28 mouse cellular contexts compared by ENCODE assay signal in the genomic region with DNA sequence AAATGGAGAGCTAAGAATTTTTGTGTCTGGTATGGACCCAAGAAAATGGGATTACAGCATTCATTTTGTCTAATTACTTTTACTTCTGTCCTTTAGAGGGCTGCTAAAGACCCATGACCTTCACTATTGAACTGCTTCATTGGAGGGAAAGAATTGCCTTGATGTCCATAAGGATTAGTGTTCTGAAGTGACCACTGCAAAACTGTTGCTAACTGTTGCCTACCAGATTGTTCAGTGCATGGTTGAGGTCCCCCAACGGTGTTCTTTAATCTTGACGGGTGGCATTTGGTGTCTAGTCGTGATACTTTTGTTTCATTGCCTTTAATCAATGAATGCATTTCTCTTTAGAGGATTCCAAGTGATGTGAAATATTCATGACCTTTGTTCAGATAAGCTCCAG. TPM values are rescaled to one million over a fixed set of nuclear protein-coding genes. Genes with fewer than 3 reads are reported as not detected.
DNase-seq lines count a peak whose midpoint lies in the region; ATAC-seq and TF ChIP-seq lines count a peak whose summit lies in the region.
"Had no signal": no experiment of that assay in that cellular context is flagged by ENCODE, and none has a peak within 500 bp of the region (broad histone marks: within the 10 kb centered on the region; RNA-seq: fewer than 3 reads in every experiment).

No protein-coding gene starts in this region.

- 77% methylated on average over 3 of the region's 3 CpGs for WGBS in heart, adult 2 months
- 65% methylated on average over 3 of the region's 3 CpGs for WGBS in limb, embryonic 15.5 days
- WGBS in limb, embryonic 10.5 days, result 64% methylated on average over 3 of the region's 3 CpGs

- H3K27me3 ChIP-seq in heart, adult 2 months (ENCODE audit: control insufficient read depth, insufficient read depth, low read length), result no peaks in the 10 kb centered on the region
- no peaks in the 10 kb centered on the region for H3K27me3 ChIP-seq in limb, embryonic 15.5 days
- peaks cover 7% of the 10 kb centered on the region; the same call in 1 of the 2 replicates for H3K27me3 ChIP-seq in limb, embryonic 10.5 days (ENCODE audit: low read depth, poor library complexity, severe bottlenecking)
- H3K27me3 ChIP-seq: CH12.LX; embryonic facial prominence, embryonic 13.5 days; embryonic facial prominence, embryonic 15.5 days had no signal

- TF ChIP-seq POLR2A in heart, adult 2 months (IDR thresholded peaks at IDR 0.05; ENCODE audit: insufficient read depth, low read depth, low read length), result no peak

- H3K79me2 ChIP-seq in heart, adult 2 months (replicated peaks; ENCODE audit: control insufficient read depth, insufficient read depth, low read length), result no peaks in the 10 kb centered on the region

- DNase-seq in heart, adult 11 months, result peak; percentile 17
- DNase-seq in heart, adult 2 months, result no peak
- no peak for DNase-seq in limb, embryonic 10.5 days (ENCODE audit: low spot score)
- peak; percentile 55 for DNase-seq in retina, postnatal 1 day
- DNase-seq in gastrocnemius, postnatal 36 days, result no peak
- DNase-seq: adrenal gland, adult 2 months; adrenal gland, postnatal 10 days; adrenal gland, postnatal 25 days; B cell, adult 2 months; cerebellum, adult 11 months; cerebellum, adult 18-20 months; cerebellum, adult 8-10 months; cerebellum, adult 9-11 months; cerebellum, postnatal 14 days; cerebellum, postnatal 36 days; embryo, embryonic 11 days had no signal

- H3K9me3 ChIP-seq in limb, embryonic 15.5 days, result no peaks in the 10 kb centered on the region
- no peaks in the 10 kb centered on the region for H3K9me3 ChIP-seq in limb, embryonic 10.5 days (replicated peaks)
- H3K9me3 ChIP-seq: embryonic facial prominence, embryonic 13.5 days; embryonic facial prominence, embryonic 15.5 days; forebrain, embryonic 10.5 days; forebrain, embryonic 12.5 days had no signal

- intact Hi-C loops in heart, adult 2 months (cut with DNase I), result loop anchor here (2.0 to 5.0 kb wide), 2 partner anchors 153 to 237 kb away; no protein-coding TSS in a partner anchor
- intact Hi-C loops in gastrocnemius, postnatal 36 days (cut with DNase I), result loop anchor here (2.0 to 5.0 kb wide), 3 partner anchors 52 to 153 kb away; no protein-coding TSS in a partner anchor

- H3K9ac ChIP-seq in heart, adult 2 months (ENCODE audit: low read depth, low read length), result no peak overlapping the region
- H3K9ac ChIP-seq in limb, embryonic 15.5 days, result no peak overlapping the region
- H3K9ac ChIP-seq: embryonic facial prominence, embryonic 13.5 days; embryonic facial prominence, embryonic 15.5 days; forebrain, embryonic 12.5 days had no signal

- no peak overlapping the region for H3K4me3 ChIP-seq in heart, adult 2 months
- no peak overlapping the region for H3K4me3 ChIP-seq in limb, embryonic 15.5 days
- no peak overlapping the region for H3K4me3 ChIP-seq in limb, embryonic 10.5 days
- H3K4me3 ChIP-seq: embryonic facial prominence, embryonic 13.5 days; embryonic facial prominence, embryonic 15.5 days; erythroblast, embryonic 14.5 days; forebrain, embryonic 10.5 days; forebrain, embryonic 12.5 days had no signal

- 0 out of 2 replicates have a peak overlapping the region, but pooled peaks have one; percentile 3 for H3K4me2 ChIP-seq in limb, embryonic 15.5 days
- H3K4me2 ChIP-seq: embryonic facial prominence, embryonic 15.5 days; forebrain, embryonic 12.5 days had no signal

- H3K4me1 ChIP-seq in heart, adult 2 months (ENCODE audit: control insufficient read depth, insufficient read depth, low read length), result peaks cover 2% of the 10 kb centered on the region; the same call in 1 of the 2 replicates
- peaks cover 23% of the 10 kb centered on the region for H3K4me1 ChIP-seq in limb, embryonic 15.5 days
- peaks cover 40% of the 10 kb centered on the region for H3K4me1 ChIP-seq in limb, embryonic 10.5 days

- no peak overlapping the region for H3K27ac ChIP-seq in heart, adult 2 months
- H3K27ac ChIP-seq in limb, embryonic 15.5 days, result no peak overlapping the region
- H3K27ac ChIP-seq in limb, embryonic 10.5 days, result no peak overlapping the region
- H3K27ac ChIP-seq: embryonic facial prominence, embryonic 15.5 days; forebrain, embryonic 10.5 days; forebrain, embryonic 12.5 days had no signal

- no peak for ATAC-seq in limb, embryonic 15.5 days (ENCODE audit: insufficient number of reproducible peaks, low FRiP score, low TSS enrichment, low read depth)
- ATAC-seq: CD4-positive, CD25-positive, alpha-beta regulatory T cell, adult 4 months; forebrain, embryonic 14.5 days; forebrain, embryonic 16.5 days had no signal

- no peak for TF ChIP-seq EP300 in heart, adult 2 months (IDR thresholded peaks at IDR 0.05; ENCODE audit: insufficient read depth, low read depth, low read length)

- no peaks in the 10 kb centered on the region for H3K36me3 ChIP-seq in heart, adult 2 months (ENCODE audit: control insufficient read depth, insufficient read depth, low read length)
- no peaks in the 10 kb centered on the region for H3K36me3 ChIP-seq in limb, embryonic 15.5 days
- no peaks in the 10 kb centered on the region for H3K36me3 ChIP-seq in limb, embryonic 10.5 days
- H3K36me3 ChIP-seq: embryonic facial prominence, embryonic 13.5 days; embryonic facial prominence, embryonic 15.5 days; forebrain, embryonic 10.5 days; forebrain, embryonic 12.5 days; G1E had no signal

- TF ChIP-seq CTCF in heart, adult 2 months (IDR thresholded peaks at IDR 0.05), result no peak

RNA-seq across cellular contexts. Expression of a gene that starts 1.8 kb away (rescaled TPM):
- total RNA-seq in heart, adult 2 months (2021), result 10 to 100 TPM; 28.7 to 32.2 TPM
- 19.3 and 21.8 TPM in 2 replicates for polyA plus RNA-seq in heart, adult 2 months (2012; rRNA removed)
- 9.6 and 11.7 TPM in 2 replicates for polyA plus RNA-seq in limb, embryonic 15.5 days (2015; fragmentation: Nextera tagmentation; extraction: Ambion mirVana)
- polyA plus RNA-seq in limb, embryonic 10.5 days (2016; fragmentation: Nextera tagmentation; extraction: Ambion mirVana), result 6.2 and 9.2 TPM in 2 replicates
- 10 to 100 TPM; 67.5 to 81.9 TPM for total RNA-seq in gastrocnemius, postnatal 36 days (2021)
- total RNA-seq: CH12.LX; common myeloid progenitor, adult 5-6 weeks had no signal
- polyA plus RNA-seq: CD4-positive, CD25-positive, alpha-beta regulatory T cell, adult 4 months; erythroblast, embryonic 14.5 days; G1E had no signal

Comparison
In these comparisons a context has a peak if more than half of its experiments do, and no peak if none do; other contexts are left out.
1. DNase-seq: peak in heart, adult 11 months (single experiment) and retina, postnatal 1 day (single experiment); none in heart, adult 2 months (0 of 2), limb, embryonic 10.5 days (single experiment) and gastrocnemius, postnatal 36 days (0 of 2).